Mouse (Mus musculus): Measurements from ENCODE around the gene Ddx43. TPM values are rescaled to one million over a fixed set of nuclear protein-coding genes. Genes with fewer than 3 reads are reported as not detected.
A peak's percentile ranks its signal among the peaks of the same experiment; 100 is the strongest.
"Not testable (repeated sequence)": the region's sequence is repeated elsewhere in the genome, so short reads cannot be mapped to it uniquely, and the experiment has no call there.

The Ddx43 gene
- 0.34 and 0.41 TPM in 2 replicates for polyA plus RNA-seq (2014; fragmentation: Nextera tagmentation; extraction: Ambion mirVana)

- Histone ChIP-seq H3K36me3 (ENCODE audit: control insufficient read depth, insufficient read depth, low read length) (no peaks in the 10 kb centered on the region), H3K27ac (ENCODE audit: low read depth, low read length) (no peak within 1 kb of the TSS), H3K27me3 (ENCODE audit: control insufficient read depth, insufficient read depth, low read length) (peaks cover 43% of the 10 kb centered on the region), H3K4me2 (replicated peaks; ENCODE audit: low read depth, low read length) (peak within 1 kb of the TSS; percentile 60), H3K9ac (ENCODE audit: low read depth, low read length) (peak within 1 kb of the TSS; percentile 28), H3K4me1 (ENCODE audit: control insufficient read depth, insufficient read depth, low read length) (no peaks in the 10 kb centered on the region), H3K4me3 (ENCODE audit: low read length) (peak within 1 kb of the TSS; percentile 43), H3K9me3 (ENCODE audit: control insufficient read depth, low read length) (no peaks in the 10 kb centered on the region)
- peak; percentile 98 for ATAC-seq (ENCODE audit: low FRiP score, low TSS enrichment)
- 4% methylated on average over 79 of the region's 93 CpGs for WGBS
Observed at GRCm38 (mm10) chr9:78395630-78396351, at the start of gene Ddx43. Ddx43 (plus strand) TSS chr9:78395777.

- Histone ChIP-seq H3K9me3 (ENCODE audit: control insufficient read depth, low read length) (no peaks in the 10 kb centered on the region), H3K4me3 (ENCODE audit: low read length) (no peak overlapping the region), H3K4me2 (replicated peaks; ENCODE audit: low read depth, low read length) (no peak overlapping the region), H3K27ac (ENCODE audit: low read depth, low read length) (no peak overlapping the region), H3K9ac (ENCODE audit: low read depth, low read length) (no peak overlapping the region), H3K4me1 (ENCODE audit: control insufficient read depth, insufficient read depth, low read length) (no peaks in the 10 kb centered on the region), H3K27me3 (ENCODE audit: control insufficient read depth, insufficient read depth, low read length) (no peaks in the 10 kb centered on the region), H3K36me3 (ENCODE audit: control insufficient read depth, insufficient read depth, low read length) (no peaks in the 10 kb centered on the region)
- 64% methylated on average over 3 of the region's 3 CpGs for whole genome bisulfite sequencing
- ATAC-seq (ENCODE audit: low FRiP score, low TSS enrichment) = no peak
Observed at GRCm38 (mm10) chr9:78347004-78347403, 48.6 kb upstream of the Ddx43 start.

GRCm38 (mm10) chr9:78348206-78349004 is 47.2 kb upstream of the Ddx43 start:
- H3K9ac ChIP-seq (ENCODE audit: low read depth, low read length); H3K9me3 ChIP-seq (ENCODE audit: control insufficient read depth, low read length); H3K4me1 ChIP-seq (ENCODE audit: control insufficient read depth, insufficient read depth, low read length); H3K27ac ChIP-seq (ENCODE audit: low read depth, low read length); H3K36me3 ChIP-seq (ENCODE audit: control insufficient read depth, insufficient read depth, low read length); H3K4me2 ChIP-seq (replicated peaks; ENCODE audit: low read depth, low read length); ATAC-seq (ENCODE audit: low FRiP score, low TSS enrichment); H3K27me3 ChIP-seq (ENCODE audit: control insufficient read depth, insufficient read depth, low read length); H3K4me3 ChIP-seq (ENCODE audit: low read length): not testable (repeated sequence)
- WGBS = 62% methylated on average over 6 of the region's 6 CpGs

- H3K4me3 ChIP-seq (ENCODE audit: low read length); H3K4me1 ChIP-seq (ENCODE audit: control insufficient read depth, insufficient read depth, low read length); H3K36me3 ChIP-seq (ENCODE audit: control insufficient read depth, insufficient read depth, low read length); ATAC-seq (ENCODE audit: low FRiP score, low TSS enrichment); H3K27me3 ChIP-seq (ENCODE audit: control insufficient read depth, insufficient read depth, low read length); H3K9ac ChIP-seq (ENCODE audit: low read depth, low read length); H3K9me3 ChIP-seq (ENCODE audit: control insufficient read depth, low read length); H3K4me2 ChIP-seq (replicated peaks; ENCODE audit: low read depth, low read length); H3K27ac ChIP-seq (ENCODE audit: low read depth, low read length): not testable (repeated sequence)
- 89% methylated on average over 3 of the region's 3 CpGs for WGBS
Observed at GRCm38 (mm10) chr9:78349141-78349540, 46.4 kb upstream of the Ddx43 start.

- not testable (repeated sequence) for H3K27ac ChIP-seq (ENCODE audit: low read depth, low read length); H3K27me3 ChIP-seq (ENCODE audit: control insufficient read depth, insufficient read depth, low read length); H3K4me3 ChIP-seq (ENCODE audit: low read length); H3K4me2 ChIP-seq (replicated peaks; ENCODE audit: low read depth, low read length); H3K9me3 ChIP-seq (ENCODE audit: control insufficient read depth, low read length); ATAC-seq (ENCODE audit: low FRiP score, low TSS enrichment); H3K9ac ChIP-seq (ENCODE audit: low read depth, low read length); H3K36me3 ChIP-seq (ENCODE audit: control insufficient read depth, insufficient read depth, low read length); H3K4me1 ChIP-seq (ENCODE audit: control insufficient read depth, insufficient read depth, low read length)
Observed at GRCm38 (mm10) chr9:78350007-78350406, 45.6 kb upstream of the Ddx43 start.

- no peaks in the 10 kb centered on the region for H3K36me3 ChIP-seq (ENCODE audit: control insufficient read depth, insufficient read depth, low read length)
- H3K27me3 ChIP-seq (ENCODE audit: control insufficient read depth, insufficient read depth, low read length) = no peaks in the 10 kb centered on the region
- no peak overlapping the region for H3K4me3 ChIP-seq (ENCODE audit: low read length)
- H3K4me2 ChIP-seq (replicated peaks; ENCODE audit: low read depth, low read length) = no peak overlapping the region
- no peaks in the 10 kb centered on the region for H3K4me1 ChIP-seq (ENCODE audit: control insufficient read depth, insufficient read depth, low read length)
- ATAC-seq (ENCODE audit: low FRiP score, low TSS enrichment) = no peak
- no peak overlapping the region for H3K27ac ChIP-seq (ENCODE audit: low read depth, low read length)
- 77% methylated on average over 6 of the region's 6 CpGs for WGBS
- no peaks in the 10 kb centered on the region for H3K9me3 ChIP-seq (ENCODE audit: control insufficient read depth, low read length)
- no peak overlapping the region for H3K9ac ChIP-seq (ENCODE audit: low read depth, low read length)
Observed at GRCm38 (mm10) chr9:78351504-78352220, 43.9 kb upstream of the Ddx43 start.

- no peak overlapping the region for H3K27ac ChIP-seq (ENCODE audit: low read depth, low read length)
- no peaks in the 10 kb centered on the region for H3K9me3 ChIP-seq (ENCODE audit: control insufficient read depth, low read length)
- no peak for ATAC-seq (ENCODE audit: low FRiP score, low TSS enrichment)
- 77% methylated on average over 11 of the region's 11 CpGs for WGBS
- no peaks in the 10 kb centered on the region for H3K4me1 ChIP-seq (ENCODE audit: control insufficient read depth, insufficient read depth, low read length)
- no peaks in the 10 kb centered on the region for H3K36me3 ChIP-seq (ENCODE audit: control insufficient read depth, insufficient read depth, low read length)
- H3K9ac ChIP-seq (ENCODE audit: low read depth, low read length) = no peak overlapping the region
- H3K27me3 ChIP-seq (ENCODE audit: control insufficient read depth, insufficient read depth, low read length) = no peaks in the 10 kb centered on the region
- no peak overlapping the region for H3K4me3 ChIP-seq (ENCODE audit: low read length)
- H3K4me2 ChIP-seq (replicated peaks; ENCODE audit: low read depth, low read length) = no peak overlapping the region
Observed at GRCm38 (mm10) chr9:78354665-78355578, 40.7 kb upstream of the Ddx43 start.

GRCm38 (mm10) chr9:78355611-78356010 is 40.0 kb upstream of the Ddx43 start, which contains the start of gene Gsta2:
Gsta2 (minus strand) TSS chr9:78355788.
- Histone ChIP-seq H3K9ac (ENCODE audit: low read depth, low read length) (no peak within 1 kb of the TSS), H3K9me3 (ENCODE audit: control insufficient read depth, low read length) (no peaks in the 10 kb centered on the region), H3K36me3 (ENCODE audit: control insufficient read depth, insufficient read depth, low read length) (no peaks in the 10 kb centered on the region), H3K4me2 (replicated peaks; ENCODE audit: low read depth, low read length) (no peak within 1 kb of the TSS), H3K27ac (ENCODE audit: low read depth, low read length) (no peak within 1 kb of the TSS), H3K27me3 (ENCODE audit: control insufficient read depth, insufficient read depth, low read length) (no peaks in the 10 kb centered on the region), H3K4me1 (ENCODE audit: control insufficient read depth, insufficient read depth, low read length) (no peaks in the 10 kb centered on the region), H3K4me3 (ENCODE audit: low read length) (no peak within 1 kb of the TSS)
- WGBS = 88% methylated on average over 8 of the region's 8 CpGs
- ATAC-seq (ENCODE audit: low FRiP score, low TSS enrichment) = no peak

Measured in kidney, embryonic 14.5 days (tissue).